Mouse (Mus musculus) kidney, embryonic 15.5 days (tissue): ENCODE data around the gene Fam171a2. TPM values are rescaled to one million over a fixed set of nuclear protein-coding genes. Genes with fewer than 3 reads are reported as not detected.

ENCODE experiments used
- ATAC-seq: fragments of 200-750 bp; cut with Nextera tagmentation; replicated peaks from 2 replicates; pipeline ENCODE4 v1.8.0; 2017; ENCODE audit warnings: moderate TSS enrichment; ENCODE audit not compliant: low FRiP score
- H3K27ac ChIP-seq: fragments of 300-500 bp; sonication (generic); 2 replicates; pipeline ENCODE4 v1.5.1; 2015; ENCODE audit warnings: mild to moderate bottlenecking, inconsistent platforms
- H3K27me3 ChIP-seq: fragments of 300-500 bp; sonication (generic); 2 replicates; pipeline ENCODE4 v1.6.1; 2015; ENCODE audit warnings: inconsistent platforms
- H3K36me3 ChIP-seq: fragments of 300-500 bp; sonication (generic); 2 replicates; pipeline ENCODE4 v1.6.1; 2015; ENCODE audit warnings: inconsistent platforms
- H3K4me1 ChIP-seq: fragments of 300-500 bp; sonication (generic); 2 replicates; pipeline ENCODE4 v1.6.1; 2015; ENCODE audit warnings: inconsistent platforms
- H3K4me2 ChIP-seq: fragments of 300-500 bp; sonication (generic); 2 replicates; pipeline ENCODE4 v1.6.1; 2015; ENCODE audit warnings: moderate library complexity, mild to moderate bottlenecking, inconsistent platforms
- H3K4me3 ChIP-seq: fragments of 300-500 bp; sonication (generic); replicated peaks from 2 replicates; pipeline ENCODE4 v1.5.1; 2015; ENCODE audit warnings: mild to moderate bottlenecking, inconsistent platforms
- H3K9ac ChIP-seq: fragments of 300-500 bp; sonication (generic); 2 replicates; pipeline ENCODE4 v1.6.1; 2015; ENCODE audit warnings: mild to moderate bottlenecking, inconsistent platforms
- H3K9me3 ChIP-seq: fragments of 300-500 bp; sonication (generic); replicated peaks from 2 replicates; pipeline ENCODE4 v1.6.1; 2016; ENCODE audit warnings: inconsistent platforms
- WGBS: fragments of 180-500 bp; shearing (Covaris S2); methylation state at CpG from one replicate; pipeline ENCODE4 v1.1.7; 2015; ENCODE audit warnings: mixed read lengths; 5-methylcytosine and 5-hydroxymethylcytosine counted together
- polyA plus RNA-seq: library from polyadenylated mRNA; unstranded; fragments of >200 nt; fragmentation: Nextera tagmentation; extraction: Ambion mirVana; gene quantifications from 2 replicates; pipeline ENCODE4 v1.2.1, GENCODE M21; 2015

Fam171a2 gene
- polyA plus RNA-seq, 1 experiment from 2014 or later: 7.1 TPM

- H3K4me1 ChIP-seq: peaks cover 38% of the 10 kb centered on the region
- 67% methylated on average over 16 of the region's 16 CpGs for WGBS
- no peaks in the 10 kb centered on the region for H3K9me3 ChIP-seq
- H3K27me3 ChIP-seq: no peaks in the 10 kb centered on the region
- H3K4me2 ChIP-seq: peak overlapping the region; percentile 27; the same call in 1 of the 2 replicates
- H3K36me3 ChIP-seq: peaks cover 35% of the 10 kb centered on the region
- 0 out of 2 replicates have a peak overlapping the region, but pooled peaks have one; percentile 1 for H3K27ac ChIP-seq
- no peak overlapping the region for H3K9ac ChIP-seq
- no peak overlapping the region for H3K4me3 ChIP-seq
- no peak for ATAC-seq
These were observed 15.2 kb downstream of the Fam171a2 start for GRCm38 (mm10) chr11:102432115-102432843.

- Histone ChIP-seq H3K4me3 (no peak overlapping the region), H3K4me1 (peaks cover 33% of the 10 kb centered on the region), H3K9ac (no peak overlapping the region), H3K27me3 (no peaks in the 10 kb centered on the region), H3K27ac (no peak overlapping the region), H3K36me3 (peaks cover 31% of the 10 kb centered on the region), H3K4me2 (peak overlapping the region; percentile 27; the same call in 1 of the 2 replicates), H3K9me3 (no peaks in the 10 kb centered on the region)
- ATAC-seq: no peak
- 85% methylated on average over 3 of the region's 3 CpGs for WGBS
These were observed 15.8 kb downstream of the Fam171a2 start for GRCm38 (mm10) chr11:102431728-102432114.

- no peaks in the 10 kb centered on the region for H3K27me3 ChIP-seq
- 0% methylated on average over 7 of the region's 7 CpGs for WGBS
- peak overlapping the region; percentile 97 for H3K4me2 ChIP-seq
- H3K9ac ChIP-seq: peak overlapping the region; percentile 64
- peak overlapping the region; percentile 92 for H3K27ac ChIP-seq
- H3K9me3 ChIP-seq: no peaks in the 10 kb centered on the region
- ATAC-seq: 0 out of 2 replicates have a peak, but pooled peaks have one; percentile 19
- H3K4me3 ChIP-seq: peak overlapping the region; percentile 68
- H3K36me3 ChIP-seq: peaks cover 26% of the 10 kb centered on the region
- H3K4me1 ChIP-seq: peaks cover 33% of the 10 kb centered on the region
These were observed 16.4 kb downstream of the Fam171a2 start for GRCm38 (mm10) chr11:102431018-102431645.

- no peaks in the 10 kb centered on the region for H3K9me3 ChIP-seq
- ATAC-seq: peak; percentile 92
- H3K36me3 ChIP-seq: peaks cover 19% of the 10 kb centered on the region
- H3K4me1 ChIP-seq: peaks cover 29% of the 10 kb centered on the region
- H3K27me3 ChIP-seq: no peaks in the 10 kb centered on the region
- WGBS: under 1% methylated on average over 29 of the region's 29 CpGs
- H3K9ac ChIP-seq: peak within 1 kb of the TSS; percentile 64
- peak within 1 kb of the TSS; percentile 97 for H3K4me2 ChIP-seq
- H3K27ac ChIP-seq: peak within 1 kb of the TSS; percentile 92
- H3K4me3 ChIP-seq: peak within 1 kb of the TSS; percentile 68
These were observed 17.1 kb downstream of the Fam171a2 start, which contains the start of gene Grn for GRCm38 (mm10) chr11:102430121-102431017. Gene Grn, plus strand, starts transcription at chr11:102430315.

- H3K4me1 ChIP-seq: peaks cover 29% of the 10 kb centered on the region
- peak overlapping the region; percentile 52 for H3K9ac ChIP-seq
- H3K27me3 ChIP-seq: no peaks in the 10 kb centered on the region
- peak overlapping the region; percentile 68 for H3K4me3 ChIP-seq
- 45% methylated on average over 3 of the region's 3 CpGs for WGBS
- peak overlapping the region; percentile 46 for H3K27ac ChIP-seq
- peak overlapping the region; percentile 97 for H3K4me2 ChIP-seq
- ATAC-seq: no peak
- H3K36me3 ChIP-seq: peaks cover 10% of the 10 kb centered on the region
- no peaks in the 10 kb centered on the region for H3K9me3 ChIP-seq
These were observed 17.9 kb downstream of the Fam171a2 start for GRCm38 (mm10) chr11:102429551-102429950.

GRCm38 (mm10) chr11:102428981-102429540, 18.4 kb downstream of the Fam171a2 start:
- Histone ChIP-seq H3K27me3 (no peaks in the 10 kb centered on the region), H3K4me3 (peak overlapping the region; percentile 68; the same call in 1 of the 2 replicates), H3K9me3 (no peaks in the 10 kb centered on the region), H3K27ac (no peak overlapping the region), H3K36me3 (peaks cover 8% of the 10 kb centered on the region), H3K4me2 (peak overlapping the region; percentile 97), H3K9ac (no peak overlapping the region), H3K4me1 (peaks cover 29% of the 10 kb centered on the region)
- 62% methylated on average over 8 of the region's 8 CpGs for WGBS
- no peak for ATAC-seq

- H3K9me3 ChIP-seq: no peaks in the 10 kb centered on the region
- no peaks in the 10 kb centered on the region for H3K27me3 ChIP-seq
- 83% methylated on average over 8 of the region's 8 CpGs for WGBS
- peaks cover 11% of the 10 kb centered on the region for H3K4me1 ChIP-seq
- H3K4me2 ChIP-seq: no peak overlapping the region
- H3K4me3 ChIP-seq: no peak overlapping the region
- no peaks in the 10 kb centered on the region for H3K36me3 ChIP-seq
- H3K27ac ChIP-seq: no peak overlapping the region
- ATAC-seq: no peak
- H3K9ac ChIP-seq: no peak overlapping the region
These were observed 21.7 kb downstream of the Fam171a2 start for GRCm38 (mm10) chr11:102425555-102426316.

GRCm38 (mm10) chr11:102424666-102425065, 22.8 kb downstream of the Fam171a2 start:
- Histone ChIP-seq H3K4me1 (peaks cover 8% of the 10 kb centered on the region), H3K36me3 (no peaks in the 10 kb centered on the region), H3K4me2 (no peak overlapping the region), H3K27ac (no peak overlapping the region), H3K27me3 (no peaks in the 10 kb centered on the region), H3K9me3 (0 out of 2 replicates have a peak, but pooled peaks cover 2% of the 10 kb centered on the region), H3K9ac (no peak overlapping the region), H3K4me3 (no peak overlapping the region)
- ATAC-seq: no peak
- 75% methylated on average over 6 of the region's 6 CpGs for WGBS

GRCm38 (mm10) chr11:102421559-102421958, 25.9 kb downstream of the Fam171a2 start:
- no peaks in the 10 kb centered on the region for H3K36me3 ChIP-seq
- H3K4me3 ChIP-seq: no peak overlapping the region
- 38% methylated on average over 8 of the region's 8 CpGs for WGBS
- no peak overlapping the region for H3K4me2 ChIP-seq
- H3K9me3 ChIP-seq: 0 out of 2 replicates have a peak, but pooled peaks cover 2% of the 10 kb centered on the region
- ATAC-seq: no peak
- H3K27me3 ChIP-seq: no peaks in the 10 kb centered on the region
- H3K9ac ChIP-seq: no peak overlapping the region
- peaks cover 4% of the 10 kb centered on the region; the same call in 1 of the 2 replicates for H3K4me1 ChIP-seq
- H3K27ac ChIP-seq: no peak overlapping the region

- H3K4me3 ChIP-seq: no peak overlapping the region
- no peaks in the 10 kb centered on the region for H3K36me3 ChIP-seq
- no peak for ATAC-seq
- H3K27ac ChIP-seq: no peak overlapping the region
- H3K4me2 ChIP-seq: no peak overlapping the region
- H3K27me3 ChIP-seq: no peaks in the 10 kb centered on the region
- H3K9me3 ChIP-seq: 0 out of 2 replicates have a peak, but pooled peaks cover 2% of the 10 kb centered on the region
- no peak overlapping the region for H3K9ac ChIP-seq
- peaks cover 6% of the 10 kb centered on the region; the same call in 1 of the 2 replicates for H3K4me1 ChIP-seq
These were observed 28.6 kb downstream of the Fam171a2 start for GRCm38 (mm10) chr11:102418887-102419286.

- Histone ChIP-seq H3K4me3 (no peak overlapping the region), H3K27ac (no peak overlapping the region), H3K27me3 (no peaks in the 10 kb centered on the region), H3K4me2 (no peak overlapping the region), H3K9ac (no peak overlapping the region), H3K9me3 (0 out of 2 replicates have a peak, but pooled peaks cover 2% of the 10 kb centered on the region), H3K4me1 (peaks cover 6% of the 10 kb centered on the region; the same call in 1 of the 2 replicates), H3K36me3 (no peaks in the 10 kb centered on the region)
- WGBS: 73% methylated on average over 1 of the region's 1 CpGs
- ATAC-seq: no peak
These were observed 30.3 kb downstream of the Fam171a2 start for GRCm38 (mm10) chr11:102417160-102417559.
